8 mouse cellular contexts compared by ENCODE assay signal in genomic region chr6:13835720-13836665, GRCm38 (mm10). TPM values are rescaled to one million over a fixed set of nuclear protein-coding genes. Genes with fewer than 3 reads are reported as not detected.
DNase-seq lines count a peak whose midpoint lies in the region; ATAC-seq lines count a peak whose summit lies in the region.

No protein-coding gene starts in this region.

- DNase-seq in left cerebral cortex, adult 18-20 months (ENCODE audit: low spot score in 2 of 2) = peak; percentile 29 to 48
- no peak for DNase-seq in left cerebral cortex, adult 11 months (ENCODE audit: low spot score)
- peak; percentile 45 to 52 for DNase-seq in left cerebral cortex, postnatal 10 days (ENCODE audit: extremely low spot score in 1 of 2, low spot score in 2 of 2)
- DNase-seq in right cerebral cortex, postnatal 14 days = peak; percentile 36
- DNase-seq in kidney, postnatal 36 days = no peak
- no peak for DNase-seq in adrenal gland, postnatal 36 days
- DNase-seq in urinary bladder, adult 2 months (ENCODE audit: low spot score) = no peak

- intact Hi-C loops in left cerebral cortex, postnatal 10 days (cut with DNase I) = loop anchor here (5.0 to 10.0 kb wide), 3 partner anchors 231 to 666 kb away; partner anchors contain the start of gene Tmem168

- ATAC-seq in frontal cortex, adult (ENCODE audit: low TSS enrichment) = peak; percentile 48

RNA-seq across cellular contexts. Expression of gene Gpr85, which starts 3.7 kb away (rescaled TPM):
- 10 to 100 TPM; 34.4 to 36.8 TPM for total RNA-seq in left cerebral cortex, adult 18-20 months (2021)
- 10 to 100 TPM; 76.7 to 80.9 TPM for total RNA-seq in left cerebral cortex, postnatal 10 days (2021)
- total RNA-seq in adrenal gland, postnatal 36 days (2021) = under 1 TPM; 0.56 to 0.82 TPM
- 0.65 and 0.84 TPM in 2 replicates for polyA plus RNA-seq in urinary bladder, adult 2 months (2012; rRNA removed)

RNA-seq across cellular contexts. Expression of gene 2610001J05Rik, which starts 35.3 kb away (rescaled TPM):
- 10 to 100 TPM; 34.1 to 37.4 TPM for total RNA-seq in left cerebral cortex, adult 18-20 months (2021)
- 10 to 100 TPM; 53.4 to 63.5 TPM for total RNA-seq in left cerebral cortex, postnatal 10 days (2021)
- 10 to 100 TPM; 41.3 to 45.1 TPM for total RNA-seq in adrenal gland, postnatal 36 days (2021)
- 111 and 138 TPM in 2 replicates for polyA plus RNA-seq in urinary bladder, adult 2 months (2012; rRNA removed)

Comparison
In these comparisons a context has a peak if more than half of its experiments do, and no peak if none do; other contexts are left out.
1. DNase-seq: peak in left cerebral cortex, adult 18-20 months (2 of 2), left cerebral cortex, postnatal 10 days (2 of 2) and right cerebral cortex, postnatal 14 days (single experiment); none in left cerebral cortex, adult 11 months (single experiment), kidney, postnatal 36 days (0 of 2), adrenal gland, postnatal 36 days (0 of 2) and urinary bladder, adult 2 months (single experiment).
2. RNA of gene Gpr85, which starts 3.7 kb away (total RNA-seq): 76.7 to 80.9 TPM in left cerebral cortex, postnatal 10 days and 34.4 to 36.8 TPM in left cerebral cortex, adult 18-20 months; 0.56 to 0.82 TPM in adrenal gland, postnatal 36 days; every median in the first group is over 10 times any median in the second.